ENCODE assay signal across 8 mouse cellular contexts in the genomic region with DNA sequence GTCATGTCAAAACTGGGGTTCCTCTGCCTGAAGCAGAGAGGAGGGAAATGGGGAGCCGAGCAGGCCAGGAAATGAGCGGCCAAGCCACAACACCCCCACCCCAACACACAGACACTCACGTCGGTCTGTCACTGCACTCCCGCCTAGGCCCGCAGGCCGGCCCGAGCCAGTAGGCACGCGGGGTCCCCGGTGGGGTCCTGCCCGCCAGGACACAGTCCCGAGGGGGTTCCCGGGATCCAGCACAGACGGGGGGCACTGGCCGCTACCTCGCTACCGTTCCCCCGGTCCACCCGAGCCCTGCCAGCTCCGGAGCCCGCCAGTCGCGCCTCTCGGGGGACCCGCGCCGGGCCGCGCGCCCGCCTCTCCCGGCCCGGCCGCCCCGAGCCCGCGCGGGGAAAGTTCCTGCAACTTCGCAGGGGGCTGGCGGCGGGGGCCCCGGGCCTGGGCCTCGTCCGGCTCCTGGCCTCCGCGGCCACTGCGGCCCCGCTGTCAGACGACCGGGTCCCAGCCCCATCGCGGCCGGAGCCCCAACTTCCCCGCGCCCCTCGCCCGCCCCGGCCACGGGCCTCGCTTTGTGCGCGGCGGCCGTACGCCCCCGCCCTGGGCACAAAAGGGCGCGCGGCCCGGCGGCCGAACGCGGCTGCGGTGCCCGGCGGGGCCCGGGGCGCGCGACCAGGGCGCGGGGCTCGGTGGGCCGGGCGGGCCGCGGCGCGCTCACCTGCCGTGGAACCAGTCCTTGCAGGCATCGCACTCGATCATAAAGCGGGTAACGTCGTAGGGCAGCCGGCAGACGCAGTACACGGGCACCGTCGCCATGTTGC. TPM values are rescaled to one million over a fixed set of nuclear protein-coding genes. Genes with fewer than 3 reads are reported as not detected.
DNase-seq lines count a peak whose midpoint lies in the region; TF ChIP-seq lines count a peak whose summit lies in the region.

No protein-coding gene starts in this region.

- no peak for TF ChIP-seq POLR2A in ES-Bruce4 (IDR thresholded peaks at IDR 0.05; ENCODE audit: insufficient read depth, low read length)

- WGBS in heart, embryonic 10.5 days, result under 1% methylated on average over 102 of the region's 102 CpGs
- under 1% methylated on average over 81 of the region's 102 CpGs for WGBS in midbrain, embryonic 10.5 days

- H3K27ac ChIP-seq in ES-Bruce4 (ENCODE audit: insufficient read depth, low read length), result no peak overlapping the region
- peak overlapping the region; percentile 98 for H3K27ac ChIP-seq in heart, embryonic 10.5 days
- peak overlapping the region; percentile 98 for H3K27ac ChIP-seq in midbrain, embryonic 10.5 days (replicated peaks)

- H3K36me3 ChIP-seq in ES-Bruce4 (ENCODE audit: control insufficient read depth, insufficient read depth, low read length, poor library complexity, severe bottlenecking), result no peaks in the 10 kb centered on the region
- H3K36me3 ChIP-seq in heart, embryonic 10.5 days, result no peaks in the 10 kb centered on the region
- 0 out of 2 replicates have a peak, but pooled peaks cover 2% of the 10 kb centered on the region for H3K36me3 ChIP-seq in midbrain, embryonic 10.5 days

- H3K9ac ChIP-seq in ES-Bruce4 (ENCODE audit: low read depth, poor library complexity, severe bottlenecking), result peak overlapping the region; percentile 98

- peak overlapping the region; percentile 89 for H3K4me3 ChIP-seq in ES-Bruce4 (ENCODE audit: low read depth, low read length)
- H3K4me3 ChIP-seq in heart, embryonic 10.5 days, result peak overlapping the region; percentile 95
- peak overlapping the region; percentile 98 for H3K4me3 ChIP-seq in midbrain, embryonic 10.5 days

- no peaks in the 10 kb centered on the region for H3K27me3 ChIP-seq in ES-Bruce4 (ENCODE audit: control insufficient read depth, insufficient read depth, low read length, poor library complexity, severe bottlenecking)
- no peaks in the 10 kb centered on the region for H3K27me3 ChIP-seq in heart, embryonic 10.5 days (ENCODE audit: insufficient read depth, poor library complexity, severe bottlenecking)
- H3K27me3 ChIP-seq in midbrain, embryonic 10.5 days (ENCODE audit: low read depth, poor library complexity, severe bottlenecking), result no peaks in the 10 kb centered on the region

- no peak for TF ChIP-seq CTCF in ES-Bruce4 (IDR thresholded peaks at IDR 0.05; ENCODE audit: low read depth, low read length)

- no peak for TF ChIP-seq EP300 in ES-Bruce4 (IDR thresholded peaks at IDR 0.05; ENCODE audit: insufficient read depth, low read depth, low read length)

- H3K4me1 ChIP-seq in ES-Bruce4 (ENCODE audit: control insufficient read depth, insufficient read depth, low read length), result no peaks in the 10 kb centered on the region
- peaks cover 57% of the 10 kb centered on the region for H3K4me1 ChIP-seq in heart, embryonic 10.5 days
- peaks cover 62% of the 10 kb centered on the region for H3K4me1 ChIP-seq in midbrain, embryonic 10.5 days

- DNase-seq in CD4-positive helper T cell, adult 2 months (ENCODE audit: low read depth, low spot score), result peak; percentile 71
- DNase-seq in embryo, embryonic 10 days (ENCODE audit: low spot score), result peak; percentile 39
- no peak for DNase-seq in heart, embryonic 10.5 days (ENCODE audit: low spot score)
- DNase-seq in kidney, postnatal 10 days, result peak; percentile 70
- DNase-seq in midbrain, embryonic 10.5 days (ENCODE audit: low spot score), result peak; percentile 63
- DNase-seq in spleen, postnatal 36 days (ENCODE audit: low spot score in 2 of 2), result peak; percentile 45 to 52
- DNase-seq in frontal cortex, postnatal 36 days (ENCODE audit: low spot score in 2 of 2), result no peak

- H3K9me3 ChIP-seq in ES-Bruce4 (replicated peaks; ENCODE audit: control insufficient read depth, insufficient read depth, low read length, poor library complexity, severe bottlenecking), result no peaks in the 10 kb centered on the region
- H3K9me3 ChIP-seq in heart, embryonic 10.5 days, result no peaks in the 10 kb centered on the region
- no peaks in the 10 kb centered on the region for H3K9me3 ChIP-seq in midbrain, embryonic 10.5 days (replicated peaks)

RNA-seq across cellular contexts. Expression of gene Phf2, which starts 0.8 kb away (rescaled TPM):
- polyA plus RNA-seq in ES-Bruce4 (2011; ENCODE audit: insufficient read depth, insufficient read length, low read depth, missing spikeins), result 8.7 and 9.0 TPM in 2 replicates
- 4.1 and 6.8 TPM in 2 replicates for polyA plus RNA-seq in heart, embryonic 10.5 days (2016; fragmentation: Nextera tagmentation; extraction: Ambion mirVana)
- polyA plus RNA-seq in midbrain, embryonic 10.5 days (2016; fragmentation: Nextera tagmentation; extraction: Ambion mirVana), result 6.6 and 9.3 TPM in 2 replicates

Comparison
In these comparisons a context has a peak if more than half of its experiments do, and no peak if none do; other contexts are left out.
1. DNase-seq: peak in CD4-positive helper T cell, adult 2 months (single experiment), embryo, embryonic 10 days (single experiment), kidney, postnatal 10 days (single experiment), midbrain, embryonic 10.5 days (single experiment) and spleen, postnatal 36 days (2 of 2); none in heart, embryonic 10.5 days (single experiment) and frontal cortex, postnatal 36 days (0 of 2).
2. Peak in every context shown above with its lines, with median percentiles within 50 percentile points of each other: H3K4me3 ChIP-seq.